Mouse (Mus musculus): ENCODE measurements around the gene Nav2. TPM values are rescaled to one million over a fixed set of nuclear protein-coding genes. Genes with fewer than 3 reads are reported as not detected.

The Nav2 gene
- total and polyA plus RNA-seq, 3 experiments, result 1.0 TPM; not detected in 2

- H3K9me3 ChIP-seq (replicated peaks), result no peaks in the 10 kb centered on the region
- DNase-seq (ENCODE audit: low spot score) (no peak), ATAC-seq (ENCODE audit: extremely low read depth, insufficient number of reproducible peaks, low FRiP score, poor library complexity, severe bottlenecking) (peak; percentile 46; the same call in 1 of the 2 replicates)
- no peaks in the 10 kb centered on the region for H3K36me3 ChIP-seq (replicated peaks)
- peak; percentile 62 for TF ChIP-seq CTCF (IDR thresholded peaks at IDR 0.05; ENCODE audit: low read depth, low read length)
- no peak for TF ChIP-seq GATA2 (IDR thresholded peaks at IDR 0.05; ENCODE audit: borderline replicate concordance, low read depth, low read length)
- H3K27me3 ChIP-seq (ENCODE audit: insufficient read depth, low read length), result peaks cover 11% of the 10 kb centered on the region
- H3K4me3 ChIP-seq (ENCODE audit: low read depth, low read length), result no peak overlapping the region
- no peaks in the 10 kb centered on the region for H3K4me1 ChIP-seq (ENCODE audit: insufficient read depth, low read depth, low read length)
Measured at GRCm38 (mm10) chr7:48894152-48894551, 14.4 kb upstream of the Nav2 start.

- Histone ChIP-seq H3K4me1 (ENCODE audit: insufficient read depth, low read depth, low read length) (no peaks in the 10 kb centered on the region), H3K36me3 (replicated peaks) (no peaks in the 10 kb centered on the region), H3K9me3 (replicated peaks) (no peaks in the 10 kb centered on the region), H3K4me3 (ENCODE audit: low read depth, low read length) (no peak overlapping the region), H3K27me3 (ENCODE audit: insufficient read depth, low read length) (peaks cover 10% of the 10 kb centered on the region)
- no peak for ATAC-seq (ENCODE audit: extremely low read depth, insufficient number of reproducible peaks, low FRiP score, poor library complexity, severe bottlenecking)
- TF ChIP-seq POLR2AphosphoS5 (IDR thresholded peaks at IDR 0.05; ENCODE audit: insufficient replicate concordance, low read depth, low read length), result no peak
- TF ChIP-seq TAL1 (conservative IDR thresholded peaks at IDR 0.05; ENCODE audit: low read depth, low read length), result no peak
- TF ChIP-seq CTCF (IDR thresholded peaks at IDR 0.05; ENCODE audit: low read depth, low read length), result no peak
- TF ChIP-seq GATA1 (IDR thresholded peaks at IDR 0.05; ENCODE audit: borderline replicate concordance, low read length), result no peak
- TF ChIP-seq GATA2 (IDR thresholded peaks at IDR 0.05; ENCODE audit: borderline replicate concordance, low read depth, low read length), result no peak
- DNase-seq (ENCODE audit: low spot score), result no peak
Measured at GRCm38 (mm10) chr7:48894763-48895162, 13.8 kb upstream of the Nav2 start.

GRCm38 (mm10) chr7:48895475-48895874 is 13.0 kb upstream of the Nav2 start:
- DNase-seq (ENCODE audit: low spot score) (no peak), ATAC-seq (ENCODE audit: extremely low read depth, insufficient number of reproducible peaks, low FRiP score, poor library complexity, severe bottlenecking) (no peak)
- Histone ChIP-seq H3K27me3 (ENCODE audit: insufficient read depth, low read length) (peaks cover 8% of the 10 kb centered on the region), H3K4me1 (ENCODE audit: insufficient read depth, low read depth, low read length) (no peaks in the 10 kb centered on the region), H3K4me3 (ENCODE audit: low read depth, low read length) (no peak overlapping the region), H3K9me3 (replicated peaks) (no peaks in the 10 kb centered on the region), H3K36me3 (replicated peaks) (no peaks in the 10 kb centered on the region)
- TF ChIP-seq CTCF (IDR thresholded peaks at IDR 0.05; ENCODE audit: low read depth, low read length) (no peak), TAL1 (conservative IDR thresholded peaks at IDR 0.05; ENCODE audit: low read depth, low read length) (no peak), POLR2AphosphoS5 (IDR thresholded peaks at IDR 0.05; ENCODE audit: insufficient replicate concordance, low read depth, low read length) (no peak), GATA2 (IDR thresholded peaks at IDR 0.05; ENCODE audit: borderline replicate concordance, low read depth, low read length) (no peak)

- H3K4me1 ChIP-seq (ENCODE audit: insufficient read depth, low read depth, low read length), result no peaks in the 10 kb centered on the region
Measured at GRCm38 (mm10) chr7:48896051-48896450, 12.5 kb upstream of the Nav2 start.

GRCm38 (mm10) chr7:48897539-48898163 is 10.9 kb upstream of the Nav2 start:
- ATAC-seq (ENCODE audit: extremely low read depth, insufficient number of reproducible peaks, low FRiP score, poor library complexity, severe bottlenecking) (no peak), DNase-seq (ENCODE audit: low spot score) (no peak)
- H3K4me1 ChIP-seq (ENCODE audit: insufficient read depth, low read depth, low read length), result no peaks in the 10 kb centered on the region

More at GRCm38 (mm10) chr7:48896051-48896450, 12.5 kb upstream of the Nav2 start:
- H3K27me3 ChIP-seq (ENCODE audit: insufficient read depth, low read length), result peaks cover 8% of the 10 kb centered on the region
- no peaks in the 10 kb centered on the region for H3K9me3 ChIP-seq (replicated peaks)
- no peaks in the 10 kb centered on the region for H3K36me3 ChIP-seq (replicated peaks)
- ATAC-seq (ENCODE audit: extremely low read depth, insufficient number of reproducible peaks, low FRiP score, poor library complexity, severe bottlenecking) (no peak), DNase-seq (ENCODE audit: low spot score) (no peak)
- H3K4me3 ChIP-seq (ENCODE audit: low read depth, low read length), result no peak overlapping the region
- TF ChIP-seq POLR2AphosphoS5 (IDR thresholded peaks at IDR 0.05; ENCODE audit: insufficient replicate concordance, low read depth, low read length), result no peak
- no peak for TF ChIP-seq CTCF (IDR thresholded peaks at IDR 0.05; ENCODE audit: low read depth, low read length)
- no peak for TF ChIP-seq TAL1 (conservative IDR thresholded peaks at IDR 0.05; ENCODE audit: low read depth, low read length)
- TF ChIP-seq GATA1 (IDR thresholded peaks at IDR 0.05; ENCODE audit: borderline replicate concordance, low read length), result no peak
- TF ChIP-seq GATA2 (IDR thresholded peaks at IDR 0.05; ENCODE audit: borderline replicate concordance, low read depth, low read length), result no peak

GRCm38 (mm10) chr7:48898416-48898815 is 10.1 kb upstream of the Nav2 start:
- TF ChIP-seq POLR2AphosphoS5 (IDR thresholded peaks at IDR 0.05; ENCODE audit: insufficient replicate concordance, low read depth, low read length), result no peak
- TF ChIP-seq GATA1 (IDR thresholded peaks at IDR 0.05; ENCODE audit: borderline replicate concordance, low read length), result no peak
- TF ChIP-seq GATA2 (IDR thresholded peaks at IDR 0.05; ENCODE audit: borderline replicate concordance, low read depth, low read length), result no peak
- no peak for TF ChIP-seq CTCF (IDR thresholded peaks at IDR 0.05; ENCODE audit: low read depth, low read length)
- no peak for TF ChIP-seq TAL1 (conservative IDR thresholded peaks at IDR 0.05; ENCODE audit: low read depth, low read length)
- H3K4me1 ChIP-seq (ENCODE audit: insufficient read depth, low read depth, low read length), result no peaks in the 10 kb centered on the region
- no peaks in the 10 kb centered on the region for H3K9me3 ChIP-seq (replicated peaks)
- H3K27me3 ChIP-seq (ENCODE audit: insufficient read depth, low read length), result peaks cover 4% of the 10 kb centered on the region; the same call in 1 of the 2 replicates
- no peak overlapping the region for H3K4me3 ChIP-seq (ENCODE audit: low read depth, low read length)
- no peaks in the 10 kb centered on the region for H3K36me3 ChIP-seq (replicated peaks)
- no peak for DNase-seq (ENCODE audit: low spot score)
- ATAC-seq (ENCODE audit: extremely low read depth, insufficient number of reproducible peaks, low FRiP score, poor library complexity, severe bottlenecking), result no peak

More at GRCm38 (mm10) chr7:48897539-48898163, 10.9 kb upstream of the Nav2 start:
- Histone ChIP-seq H3K36me3 (replicated peaks) (no peaks in the 10 kb centered on the region), H3K9me3 (replicated peaks) (no peaks in the 10 kb centered on the region), H3K27me3 (ENCODE audit: insufficient read depth, low read length) (peaks cover 4% of the 10 kb centered on the region), H3K4me3 (ENCODE audit: low read depth, low read length) (no peak overlapping the region)
- TF ChIP-seq GATA1 (IDR thresholded peaks at IDR 0.05; ENCODE audit: borderline replicate concordance, low read length), result no peak
- no peak for TF ChIP-seq GATA2 (IDR thresholded peaks at IDR 0.05; ENCODE audit: borderline replicate concordance, low read depth, low read length)
- TF ChIP-seq CTCF (IDR thresholded peaks at IDR 0.05; ENCODE audit: low read depth, low read length), result no peak
- no peak for TF ChIP-seq POLR2AphosphoS5 (IDR thresholded peaks at IDR 0.05; ENCODE audit: insufficient replicate concordance, low read depth, low read length)
- TF ChIP-seq TAL1 (conservative IDR thresholded peaks at IDR 0.05; ENCODE audit: low read depth, low read length), result no peak
